Mouse (Mus musculus): Measurements from ENCODE around the gene C2cd4a. TPM values are rescaled to one million over a fixed set of nuclear protein-coding genes. Genes with fewer than 3 reads are reported as not detected.

C2cd4a gene
- polyA plus RNA-seq, 1 experiment: 0.02 TPM

DNA sequence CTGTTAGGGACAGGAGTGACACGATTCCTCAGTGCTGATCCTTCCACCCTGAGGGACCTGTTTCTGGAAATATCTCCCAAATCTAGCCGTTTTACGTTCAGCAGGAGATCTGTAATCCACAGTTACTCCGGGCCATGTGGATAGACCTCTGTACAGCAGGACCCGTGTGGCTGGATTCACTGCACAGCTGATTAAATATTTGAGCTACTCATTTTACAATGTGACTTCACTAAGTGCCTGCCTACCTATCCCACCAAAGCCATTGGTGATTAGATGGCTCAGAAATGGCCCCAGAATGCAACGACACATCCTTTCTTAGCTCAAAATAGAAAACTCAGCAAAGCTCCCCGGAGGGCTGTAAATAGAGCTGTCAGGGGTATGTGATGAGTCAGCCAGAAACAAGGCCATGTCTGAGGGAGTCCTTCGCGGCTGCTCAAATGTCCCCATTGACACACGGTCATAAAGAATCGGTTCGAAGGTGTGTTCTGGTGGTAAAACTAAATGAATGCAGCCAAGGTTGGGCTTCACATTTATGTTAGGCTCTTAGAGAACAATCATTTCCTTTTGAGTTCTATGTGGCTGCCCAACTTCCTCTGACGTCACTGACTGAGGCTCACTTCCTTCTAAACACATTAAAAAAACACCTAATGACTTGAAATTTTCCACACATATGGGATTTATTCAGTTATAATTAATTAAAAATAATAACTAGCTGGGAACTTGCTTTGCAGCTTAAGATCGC lies 32.9 kb downstream of the C2cd4a start:
- no peak for TF ChIP-seq FOSL1 (IDR thresholded peaks at IDR 0.05; ENCODE audit: insufficient read depth, low read length, poor library complexity, severe bottlenecking)
- TF ChIP-seq USF1 (IDR thresholded peaks at IDR 0.05; ENCODE audit: low read depth): no peak
- no peak for TF ChIP-seq CEBPB (IDR thresholded peaks at IDR 0.05; ENCODE audit: low read depth)
- TF ChIP-seq MYOD1 (IDR thresholded peaks at IDR 0.05; ENCODE audit: control insufficient read depth, insufficient read length, low read depth): no peak
- no peak for TF ChIP-seq CTCF (IDR thresholded peaks at IDR 0.05; ENCODE audit: control insufficient read depth, insufficient read depth, insufficient read length)
- TF ChIP-seq MYOG (IDR thresholded peaks at IDR 0.05; ENCODE audit: control insufficient read depth, extremely low read depth, insufficient read length): no peak
- TF ChIP-seq MAX (IDR thresholded peaks at IDR 0.05): no peak
- Histone ChIP-seq H3K79me3 (ENCODE audit: low read depth) (no peaks in the 10 kb centered on the region), H3K4me3 (ENCODE audit: insufficient read depth, poor library complexity, severe bottlenecking) (no peak overlapping the region), H3K27me3 (ENCODE audit: control insufficient read depth, insufficient read depth, insufficient read length) (peaks cover 2% of the 10 kb centered on the region), H3ac (ENCODE audit: control insufficient read depth, insufficient read length, low read depth) (no peak overlapping the region), H3K79me2 (ENCODE audit: control insufficient read depth, insufficient read depth) (no peaks in the 10 kb centered on the region), H3K36me3 (ENCODE audit: control insufficient read depth, insufficient read depth) (no peaks in the 10 kb centered on the region)

DNA sequence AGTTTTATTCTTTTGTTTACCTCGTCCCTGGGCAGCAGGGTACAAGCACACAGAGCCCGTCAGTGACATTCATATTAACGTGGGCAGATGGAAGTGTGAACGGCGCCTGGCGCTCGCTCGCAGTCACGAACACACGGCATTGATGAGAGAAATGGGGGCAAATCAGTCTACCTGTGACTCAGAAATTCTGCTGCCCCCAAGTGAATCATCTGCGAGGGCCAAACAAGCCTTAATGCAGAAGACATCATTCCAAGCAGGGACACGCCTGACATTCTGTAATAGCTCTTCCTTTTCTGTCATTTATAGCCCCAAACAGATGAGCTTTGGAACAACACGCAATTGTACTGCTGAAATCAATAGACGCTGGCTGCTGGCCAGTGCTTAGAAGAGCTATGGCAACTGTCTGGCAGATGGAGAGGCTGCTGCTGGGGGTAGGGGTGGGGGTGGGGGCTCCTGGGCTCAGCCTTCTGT lies 36.9 kb downstream of the C2cd4a start:
- Histone ChIP-seq H3K79me2 (ENCODE audit: control insufficient read depth, insufficient read depth) (no peaks in the 10 kb centered on the region), H3K27me3 (ENCODE audit: control insufficient read depth, insufficient read depth, insufficient read length) (peaks cover 7% of the 10 kb centered on the region), H3K4me3 (ENCODE audit: insufficient read depth, poor library complexity, severe bottlenecking) (no peak overlapping the region), H3ac (ENCODE audit: control insufficient read depth, insufficient read length, low read depth) (no peak overlapping the region), H3K79me3 (ENCODE audit: low read depth) (no peaks in the 10 kb centered on the region), H3K36me3 (ENCODE audit: control insufficient read depth, insufficient read depth) (no peaks in the 10 kb centered on the region)
- TF ChIP-seq MYOD1 (IDR thresholded peaks at IDR 0.05; ENCODE audit: control insufficient read depth, insufficient read length, low read depth) (no peak), FOSL1 (IDR thresholded peaks at IDR 0.05; ENCODE audit: insufficient read depth, low read length, poor library complexity, severe bottlenecking) (no peak), USF1 (IDR thresholded peaks at IDR 0.05; ENCODE audit: low read depth) (no peak), MAX (IDR thresholded peaks at IDR 0.05) (no peak), CEBPB (IDR thresholded peaks at IDR 0.05; ENCODE audit: low read depth) (no peak), MYOG (IDR thresholded peaks at IDR 0.05; ENCODE audit: control insufficient read depth, extremely low read depth, insufficient read length) (no peak), CTCF (IDR thresholded peaks at IDR 0.05; ENCODE audit: control insufficient read depth, insufficient read depth, insufficient read length) (no peak)

DNA sequence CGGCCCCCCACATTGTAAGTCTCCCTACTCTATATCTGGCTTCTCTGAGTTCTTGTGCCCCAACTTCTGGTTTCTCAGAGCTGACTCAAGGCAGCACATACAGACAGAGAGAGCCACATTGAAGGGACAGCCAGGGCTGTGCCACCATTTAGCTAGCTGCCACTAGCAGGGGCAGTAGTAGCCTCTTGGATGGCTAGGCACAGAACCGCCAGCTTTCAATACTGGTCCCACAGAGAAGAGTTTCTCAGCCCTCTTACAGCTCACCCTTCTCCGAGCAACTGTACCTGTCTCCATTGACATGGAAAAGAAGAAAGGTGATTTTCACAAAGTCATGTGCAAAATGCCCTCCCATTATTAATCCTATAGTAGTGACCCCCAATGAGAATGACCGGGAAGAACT lies 37.5 kb downstream of the C2cd4a start:
- no peak for TF ChIP-seq MYOG (IDR thresholded peaks at IDR 0.05; ENCODE audit: control insufficient read depth, extremely low read depth, insufficient read length)
- no peak for TF ChIP-seq CEBPB (IDR thresholded peaks at IDR 0.05; ENCODE audit: low read depth)
- no peak for TF ChIP-seq MYOD1 (IDR thresholded peaks at IDR 0.05; ENCODE audit: control insufficient read depth, insufficient read length, low read depth)
- TF ChIP-seq USF1 (IDR thresholded peaks at IDR 0.05; ENCODE audit: low read depth): no peak
- no peak for TF ChIP-seq MAX (IDR thresholded peaks at IDR 0.05)
- no peak for TF ChIP-seq CTCF (IDR thresholded peaks at IDR 0.05; ENCODE audit: control insufficient read depth, insufficient read depth, insufficient read length)
- no peak for TF ChIP-seq FOSL1 (IDR thresholded peaks at IDR 0.05; ENCODE audit: insufficient read depth, low read length, poor library complexity, severe bottlenecking)
- H3K36me3 ChIP-seq (ENCODE audit: control insufficient read depth, insufficient read depth): no peaks in the 10 kb centered on the region
- H3K27me3 ChIP-seq (ENCODE audit: control insufficient read depth, insufficient read depth, insufficient read length): peaks cover 10% of the 10 kb centered on the region
- H3K79me2 ChIP-seq (ENCODE audit: control insufficient read depth, insufficient read depth): no peaks in the 10 kb centered on the region
- H3ac ChIP-seq (ENCODE audit: control insufficient read depth, insufficient read length, low read depth): no peak overlapping the region
- no peak overlapping the region for H3K4me3 ChIP-seq (ENCODE audit: insufficient read depth, poor library complexity, severe bottlenecking)
- no peaks in the 10 kb centered on the region for H3K79me3 ChIP-seq (ENCODE audit: low read depth)

DNA sequence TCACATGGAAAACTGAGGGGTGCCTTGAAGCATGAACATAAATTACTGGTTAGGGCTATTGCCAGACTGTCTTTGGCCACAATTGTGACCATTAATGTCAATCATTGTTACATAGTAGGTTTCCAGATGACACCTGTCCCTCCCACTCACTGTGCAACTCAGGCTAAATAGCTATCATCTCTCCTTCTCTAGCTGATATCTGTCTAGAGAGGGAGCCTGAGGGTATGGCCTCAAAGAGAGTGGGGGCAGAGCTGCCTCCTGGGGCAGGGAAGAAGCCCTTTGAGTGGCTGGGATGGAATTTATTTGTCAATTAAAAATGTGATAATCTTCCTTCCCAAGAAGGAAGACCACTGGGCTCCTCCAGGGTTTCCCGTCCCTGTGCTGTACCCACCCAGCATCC lies 37.9 kb downstream of the C2cd4a start:
- TF ChIP-seq CEBPB (IDR thresholded peaks at IDR 0.05; ENCODE audit: low read depth): no peak
- no peak for TF ChIP-seq MAX (IDR thresholded peaks at IDR 0.05)
- no peak for TF ChIP-seq MYOD1 (IDR thresholded peaks at IDR 0.05; ENCODE audit: control insufficient read depth, insufficient read length, low read depth)
- no peak for TF ChIP-seq FOSL1 (IDR thresholded peaks at IDR 0.05; ENCODE audit: insufficient read depth, low read length, poor library complexity, severe bottlenecking)
- TF ChIP-seq USF1 (IDR thresholded peaks at IDR 0.05; ENCODE audit: low read depth): no peak
- TF ChIP-seq CTCF (IDR thresholded peaks at IDR 0.05; ENCODE audit: control insufficient read depth, insufficient read depth, insufficient read length): no peak
- TF ChIP-seq MYOG (IDR thresholded peaks at IDR 0.05; ENCODE audit: control insufficient read depth, extremely low read depth, insufficient read length): no peak
- Histone ChIP-seq H3K27me3 (ENCODE audit: control insufficient read depth, insufficient read depth, insufficient read length) (peaks cover 14% of the 10 kb centered on the region), H3K36me3 (ENCODE audit: control insufficient read depth, insufficient read depth) (no peaks in the 10 kb centered on the region), H3ac (ENCODE audit: control insufficient read depth, insufficient read length, low read depth) (no peak overlapping the region), H3K4me3 (ENCODE audit: insufficient read depth, poor library complexity, severe bottlenecking) (no peak overlapping the region), H3K79me3 (ENCODE audit: low read depth) (no peaks in the 10 kb centered on the region), H3K79me2 (ENCODE audit: control insufficient read depth, insufficient read depth) (no peaks in the 10 kb centered on the region)

DNA sequence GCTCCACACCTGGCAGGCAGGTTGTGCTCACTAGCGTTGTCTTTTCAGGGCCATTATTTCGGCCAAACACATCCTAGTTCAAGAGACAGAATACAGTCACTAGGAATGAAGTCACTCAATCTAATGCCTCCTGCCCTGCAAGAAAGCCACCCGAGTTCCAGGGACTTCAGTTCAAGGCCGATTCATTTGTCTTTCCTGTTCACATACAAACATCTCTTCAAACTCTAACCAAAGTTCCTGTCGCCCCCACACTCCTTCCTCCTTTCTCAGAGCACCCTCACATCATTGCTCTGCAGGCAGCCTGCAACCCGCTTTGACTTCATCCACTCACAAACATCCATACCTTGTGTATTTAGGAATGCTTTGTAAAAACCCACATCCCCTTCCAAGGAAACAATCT lies 38.6 kb downstream of the C2cd4a start:
- peaks cover 20% of the 10 kb centered on the region for H3K27me3 ChIP-seq (ENCODE audit: control insufficient read depth, insufficient read depth, insufficient read length)
- H3K79me2 ChIP-seq (ENCODE audit: control insufficient read depth, insufficient read depth): no peaks in the 10 kb centered on the region
- H3K4me3 ChIP-seq (ENCODE audit: insufficient read depth, poor library complexity, severe bottlenecking): no peak overlapping the region
- H3ac ChIP-seq (ENCODE audit: control insufficient read depth, insufficient read length, low read depth): no peak overlapping the region
- TF ChIP-seq USF1 (IDR thresholded peaks at IDR 0.05; ENCODE audit: low read depth): no peak
- TF ChIP-seq MAX (IDR thresholded peaks at IDR 0.05): no peak
- TF ChIP-seq CEBPB (IDR thresholded peaks at IDR 0.05; ENCODE audit: low read depth): no peak
- TF ChIP-seq CTCF (IDR thresholded peaks at IDR 0.05; ENCODE audit: control insufficient read depth, insufficient read depth, insufficient read length): no peak
- no peak for TF ChIP-seq MYOG (IDR thresholded peaks at IDR 0.05; ENCODE audit: control insufficient read depth, extremely low read depth, insufficient read length)
- no peak for TF ChIP-seq FOSL1 (IDR thresholded peaks at IDR 0.05; ENCODE audit: insufficient read depth, low read length, poor library complexity, severe bottlenecking)
- no peaks in the 10 kb centered on the region for H3K79me3 ChIP-seq (ENCODE audit: low read depth)
- no peaks in the 10 kb centered on the region for H3K36me3 ChIP-seq (ENCODE audit: control insufficient read depth, insufficient read depth)

All from C2C12 (cell line).